Mouse (Mus musculus): ENCODE results near the gene Phex.

GRCm38 (mm10) chrX:157369166-157369565, 45.9 kb downstream of the Phex start:
- no peak for TF ChIP-seq CTCF (IDR thresholded peaks at IDR 0.05; ENCODE audit: extremely low read depth, insufficient read depth, insufficient read length, insufficient replicate concordance)
- TF ChIP-seq POLR2A (IDR thresholded peaks at IDR 0.05; ENCODE audit: low read depth, low read length) = no peak

Data from spleen, adult 2 months (tissue).